Mouse (Mus musculus) urinary bladder, postnatal 0 days (tissue): ENCODE measurements around the gene Vmn1r28. TPM values are rescaled to one million over a fixed set of nuclear protein-coding genes. Genes with fewer than 3 reads are reported as not detected.

ENCODE experiments used
- polyA plus RNA-seq: library from polyadenylated mRNA; unstranded; fragments of >200 nt; fragmentation: Nextera tagmentation; extraction: Ambion mirVana; gene quantifications from 2 replicates; pipeline ENCODE4 v1.2.1, GENCODE M21; 2015

The Vmn1r28 gene
- polyA plus RNA-seq = not detected in 2 replicates

GRCm38 (mm10) chr6:58261737-58262136 is at the start of gene Vmn1r28:
Gene Vmn1r28 (plus strand): TSS chr6:58262037.

GRCm38 (mm10) chr6:58218721-58219120 is 43.1 kb upstream of the Vmn1r28 start, which contains the start of gene Vmn1r27:
Gene Vmn1r27 (minus strand): TSS chr6:58218821.

GRCm38 (mm10) chr6:58301249-58301648 is 39.4 kb downstream of the Vmn1r28 start, which contains the start of gene Vmn1r29:
Gene Vmn1r29 (plus strand): TSS chr6:58301549.

Other genes starting within 250 kb of the Vmn1r28 start
- gene Vmn1r26, start 246.9 kb upstream of the Vmn1r28 start, polyA plus RNA-seq = not detected in 2 replicates
- not detected in 2 replicates for gene Vmn1r27, start 43.2 kb upstream of the Vmn1r28 start, polyA plus RNA-seq
- gene Vmn1r29, start 39.5 kb downstream of the Vmn1r28 start, polyA plus RNA-seq = not detected in 2 replicates
- not detected in 2 replicates for gene Vmn1r30, start 181.3 kb downstream of the Vmn1r28 start, polyA plus RNA-seq
- gene Vmn1r31, start 213.3 kb downstream of the Vmn1r28 start, polyA plus RNA-seq = not detected in 2 replicates